Mouse (Mus musculus) liver, embryonic 14.5 days (tissue): ENCODE results near the gene Aire.

Source experiments
- CTCF ChIP-seq: IDR thresholded peaks from 2 replicates; pipeline ENCODE4 v1.5.1; 2016; ENCODE audit warnings: antibody characterized with exemption, low read depth, control low read depth
- EP300 ChIP-seq: IDR thresholded peaks from 2 replicates; pipeline ENCODE4 v1.6.1; 2016; ENCODE audit warnings: antibody characterized with exemption, low read depth

DNA sequence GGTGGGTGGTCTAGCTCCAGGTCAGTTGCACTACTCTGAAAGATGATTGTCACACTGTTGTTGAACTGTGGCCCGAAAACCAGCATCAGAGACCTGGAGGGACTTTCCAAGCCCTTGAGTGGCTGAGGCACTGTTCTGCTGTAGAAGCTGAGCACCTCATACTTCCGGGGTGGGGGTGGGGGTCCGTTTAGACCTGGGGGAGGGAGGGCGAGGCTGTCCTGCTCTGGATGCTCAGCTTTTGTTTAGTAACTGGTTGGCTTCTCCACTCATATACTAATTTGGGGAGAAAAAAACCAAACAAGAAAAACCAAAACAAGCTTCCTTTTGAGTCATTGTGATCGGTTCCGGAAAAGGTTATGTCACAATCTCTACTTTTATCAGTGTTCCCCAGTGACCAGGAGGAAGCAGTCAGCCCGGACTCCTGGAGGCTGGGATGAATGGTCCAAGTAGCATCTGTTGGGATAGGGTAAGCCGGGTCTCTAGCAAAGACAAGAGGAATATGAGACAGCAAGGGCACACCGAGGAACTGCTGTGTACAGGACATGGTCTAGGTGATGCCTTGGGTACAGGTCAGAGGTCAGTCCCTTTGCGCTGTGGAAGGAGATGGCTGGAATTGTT, 43.1 kb upstream of the Aire start:
- TF ChIP-seq CTCF (no peak), EP300 (no peak)
